ENCODE assay signal across 15 mouse cellular contexts in the genomic region with DNA sequence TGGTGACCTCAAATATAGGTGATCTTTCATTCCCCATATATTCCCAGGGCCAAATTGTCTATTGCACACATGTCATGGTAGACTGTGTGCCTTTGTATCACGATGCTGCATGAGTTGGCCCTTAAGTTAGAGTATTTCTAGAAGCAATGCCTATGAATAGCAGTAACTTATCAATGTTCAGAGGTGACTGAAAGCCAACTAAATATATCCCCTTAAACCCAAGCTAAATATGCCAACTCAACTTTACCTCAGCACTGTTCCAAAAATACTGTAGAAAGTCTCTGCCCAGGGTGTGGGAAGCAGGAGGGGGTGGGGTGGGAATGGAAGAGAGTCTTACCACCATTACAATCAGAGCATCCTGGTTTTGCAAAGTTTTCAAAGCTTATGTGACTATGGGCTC.
"Had no signal": no experiment of that assay in that cellular context is flagged by ENCODE, and none has a peak within 500 bp of the region (broad histone marks: within the 10 kb centered on the region; RNA-seq: fewer than 3 reads in every experiment).

No protein-coding gene starts in this region.

- H3K36me3 ChIP-seq: limb, embryonic 10.5 days; liver, embryonic 15.5 days; midbrain, embryonic 15.5 days; neural tube, embryonic 13.5 days had no signal

- H3K9ac ChIP-seq: liver, embryonic 15.5 days; lung, embryonic 14.5 days; midbrain, embryonic 15.5 days; neural tube, embryonic 13.5 days had no signal

- H3K4me3 ChIP-seq: layer of hippocampus, adult 2 months; limb, embryonic 10.5 days; liver, embryonic 15.5 days; midbrain, embryonic 15.5 days; neural tube, embryonic 13.5 days had no signal

- H3K9me3 ChIP-seq: limb, embryonic 10.5 days; liver, embryonic 15.5 days; megakaryocyte, embryonic 14.5 days; midbrain, embryonic 15.5 days; neural tube, embryonic 13.5 days had no signal

- H3K27ac ChIP-seq: kidney, postnatal 0 days; limb, embryonic 10.5 days; liver, embryonic 15.5 days; midbrain, embryonic 15.5 days; neural tube, embryonic 13.5 days had no signal

- H3K27me3 ChIP-seq: liver, embryonic 15.5 days; megakaryocyte, embryonic 14.5 days; midbrain, embryonic 15.5 days; neural tube, embryonic 13.5 days had no signal

- H3K4me2 ChIP-seq: liver, embryonic 11.5 days; liver, embryonic 15.5 days; lung, embryonic 14.5 days; midbrain, embryonic 11.5 days; midbrain, embryonic 15.5 days; neural tube, embryonic 13.5 days had no signal

- ATAC-seq: midbrain, embryonic 15.5 days had no signal

- DNase-seq: kidney, postnatal 4 days; lung, embryonic 14.5 days; lung, postnatal 10 days; retina, postnatal 1 day; right cerebral cortex, postnatal 4 days; spleen, adult 18-20 months had no signal
